Mouse (Mus musculus) forebrain, postnatal 0 days (tissue): ENCODE measurements at regions not wholly inside any gene's neighbourhood (a gene's known extent, or its start where the extent isn't known, plus 50 kb on each side); places are given as distances from the start of the nearest gene placed in this dataset.

Experiments used
- ATAC-seq: fragments of 200-750 bp; cut with Nextera tagmentation; 2 replicates; pipeline ENCODE4 v1.8.0; 2017; ENCODE audit warnings: mild to moderate bottlenecking, moderate library complexity
- DNase-seq: peaks from one replicate; pipeline ENCODE4 v3.0.0-alpha.2; 2015
- H3K27ac ChIP-seq: fragments of 300-500 bp; sonication (generic); 2 replicates; pipeline ENCODE4 v1.5.1; 2014; ENCODE audit warnings: low read depth, mild to moderate bottlenecking, antibody characterized with exemption, low read length, moderate library complexity, mixed read lengths
- H3K27me3 ChIP-seq: fragments of 300-500 bp; sonication (generic); 2 replicates; pipeline ENCODE4 v1.6.1; 2014; ENCODE audit warnings: mild to moderate bottlenecking, low read length, mixed read lengths; ENCODE audit not compliant: insufficient read depth
- H3K36me3 ChIP-seq: fragments of 300-500 bp; sonication (generic); 2 replicates; pipeline ENCODE4 v1.6.1; 2014; ENCODE audit warnings: mild to moderate bottlenecking, moderate library complexity; ENCODE audit not compliant: insufficient read depth
- H3K4me1 ChIP-seq: fragments of 300-500 bp; sonication (generic); 2 replicates; pipeline ENCODE4 v1.6.1; 2014; ENCODE audit warnings: antibody characterized with exemption; ENCODE audit not compliant: insufficient read depth
- H3K4me2 ChIP-seq: fragments of 300-500 bp; sonication (generic); 2 replicates; pipeline ENCODE4 v1.6.1; 2014; ENCODE audit warnings: low read depth, mild to moderate bottlenecking, moderate library complexity
- H3K4me3 ChIP-seq: fragments of 300-500 bp; sonication (generic); 2 replicates; pipeline ENCODE4 v1.5.1; 2014; ENCODE audit warnings: low read depth, low read length, mixed read lengths
- H3K9ac ChIP-seq: fragments of 300-500 bp; sonication (generic); 2 replicates; pipeline ENCODE4 v1.6.1; 2014; ENCODE audit warnings: mild to moderate bottlenecking
- H3K9me3 ChIP-seq: fragments of 300-500 bp; sonication (generic); 2 replicates; pipeline ENCODE4 v1.6.1; 2016; ENCODE audit warnings: low read length
- CTCF ChIP-seq: sonication (generic); IDR thresholded peaks from 2 replicates; pipeline ENCODE4 v1.5.1; 2016; ENCODE audit warnings: antibody characterized with exemption, control low read depth, low read depth
- WGBS: fragments of 180-500 bp; shearing (Covaris S2); extraction: QIAGEN DNeasy Blood & Tissue Kit; methylation state at CpG from one replicate; pipeline ENCODE4 v1.1.7; 2014; 5-methylcytosine and 5-hydroxymethylcytosine counted together

GRCm38 (mm10) chr1:97555565-97555955 lies 106.3 kb downstream of the D1Ertd622e start:
- H3K27me3 ChIP-seq: no peaks in the 10 kb centered on the region
- no peak for TF ChIP-seq CTCF
- no peak for ATAC-seq
- H3K9me3 ChIP-seq: no peaks in the 10 kb centered on the region
- 95% methylated on average over 1 of the region's 1 CpGs for WGBS
- no peak overlapping the region for H3K9ac ChIP-seq
- H3K4me3 ChIP-seq: no peak overlapping the region
- H3K36me3 ChIP-seq: no peaks in the 10 kb centered on the region
- H3K27ac ChIP-seq: no peak overlapping the region
- DNase-seq: no peak
- H3K4me1 ChIP-seq: 0 out of 2 replicates have a peak, but pooled peaks cover 13% of the 10 kb centered on the region
- no peak overlapping the region for H3K4me2 ChIP-seq

- Histone ChIP-seq H3K27me3 (no peaks in the 10 kb centered on the region), H3K27ac (no peak overlapping the region), H3K36me3 (no peaks in the 10 kb centered on the region), H3K9ac (no peak overlapping the region), H3K4me1 (0 out of 2 replicates have a peak, but pooled peaks cover 13% of the 10 kb centered on the region), H3K9me3 (no peaks in the 10 kb centered on the region), H3K4me3 (no peak overlapping the region), H3K4me2 (no peak overlapping the region)
- ATAC-seq (peak; percentile 62), DNase-seq (peak; percentile 46)
- TF ChIP-seq CTCF: no peak
- WGBS: 42% methylated on average over 6 of the region's 6 CpGs
Measured at GRCm38 (mm10) chr1:97554936-97555564, 106.8 kb downstream of the D1Ertd622e start.

- no peak overlapping the region for H3K4me3 ChIP-seq
- H3K9ac ChIP-seq: no peak overlapping the region
- DNase-seq: peak; percentile 32
- 66% methylated on average over 8 of the region's 8 CpGs for WGBS
- H3K4me2 ChIP-seq: no peak overlapping the region
- H3K27me3 ChIP-seq: no peaks in the 10 kb centered on the region
- H3K4me1 ChIP-seq: 0 out of 2 replicates have a peak, but pooled peaks cover 13% of the 10 kb centered on the region
- TF ChIP-seq CTCF: no peak
- H3K9me3 ChIP-seq: no peaks in the 10 kb centered on the region
- no peaks in the 10 kb centered on the region for H3K36me3 ChIP-seq
- H3K27ac ChIP-seq: no peak overlapping the region
- ATAC-seq: peak; percentile 93
Measured at GRCm38 (mm10) chr1:97553485-97554474, 108.1 kb downstream of the D1Ertd622e start.

DNA sequence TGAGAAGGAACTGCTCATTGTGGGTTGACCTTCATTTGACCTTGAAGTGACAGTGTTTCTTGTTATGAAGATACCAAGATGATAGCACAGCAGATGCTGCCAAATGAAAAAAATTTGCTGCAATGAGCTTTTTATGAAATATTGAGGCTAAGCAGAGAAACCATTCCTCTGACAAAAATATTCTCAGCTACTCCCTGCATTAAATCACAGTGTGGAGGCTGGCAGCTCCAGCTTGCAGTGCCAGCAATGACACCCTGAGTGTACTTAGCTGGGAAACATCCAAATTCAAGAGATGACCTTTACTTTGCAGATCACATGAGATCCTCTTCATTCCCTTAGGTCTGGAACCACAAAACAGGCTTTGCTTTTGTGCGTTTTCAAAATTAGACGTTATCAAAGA lies 109.0 kb downstream of the D1Ertd622e start:
- no peak overlapping the region for H3K4me3 ChIP-seq
- H3K4me2 ChIP-seq: no peak overlapping the region
- ATAC-seq (peak; percentile 42), DNase-seq (peak; percentile 13)
- 80% methylated on average over 2 of the region's 2 CpGs for WGBS
- H3K27ac ChIP-seq: no peak overlapping the region
- H3K36me3 ChIP-seq: no peaks in the 10 kb centered on the region
- H3K27me3 ChIP-seq: no peaks in the 10 kb centered on the region
- no peak for TF ChIP-seq CTCF
- H3K9me3 ChIP-seq: no peaks in the 10 kb centered on the region
- 0 out of 2 replicates have a peak, but pooled peaks cover 13% of the 10 kb centered on the region for H3K4me1 ChIP-seq
- H3K9ac ChIP-seq: no peak overlapping the region

DNA sequence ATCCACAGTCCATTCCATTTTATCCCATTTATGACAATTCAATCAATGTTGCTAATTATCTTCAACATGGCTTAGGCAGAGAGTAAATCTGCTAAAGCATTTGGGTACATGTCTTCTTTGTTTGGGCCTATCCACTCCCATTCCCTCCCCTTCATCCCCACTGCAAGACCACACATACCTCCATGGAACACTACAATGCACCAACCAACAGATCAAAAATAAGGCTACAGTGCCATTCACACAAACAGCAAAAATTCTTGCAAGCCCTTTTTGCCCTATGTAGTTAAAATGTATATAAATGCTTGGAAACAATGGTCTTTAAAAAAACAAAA lies 120.7 kb downstream of the D1Ertd622e start:
- no peak overlapping the region for H3K27ac ChIP-seq
- DNase-seq: no peak
- no peak for ATAC-seq

GRCm38 (mm10) chr1:97540291-97541161 lies 121.3 kb downstream of the D1Ertd622e start:
- DNase-seq: peak; percentile 39
- no peaks in the 10 kb centered on the region for H3K27me3 ChIP-seq
- H3K27ac ChIP-seq: no peak overlapping the region
- 6% methylated on average over 16 of the region's 16 CpGs for WGBS
- H3K4me2 ChIP-seq: no peak overlapping the region
- H3K4me3 ChIP-seq: no peak overlapping the region
- TF ChIP-seq CTCF: no peak
- H3K36me3 ChIP-seq: no peaks in the 10 kb centered on the region
- no peaks in the 10 kb centered on the region for H3K4me1 ChIP-seq
- ATAC-seq: peak; percentile 89
- no peak overlapping the region for H3K9ac ChIP-seq
- H3K9me3 ChIP-seq: no peaks in the 10 kb centered on the region

More for the DNA sequence above, 120.7 kb downstream of the D1Ertd622e start:
- Histone ChIP-seq H3K4me3 (no peak overlapping the region), H3K9me3 (no peaks in the 10 kb centered on the region), H3K36me3 (no peaks in the 10 kb centered on the region), H3K27me3 (no peaks in the 10 kb centered on the region), H3K4me1 (no peaks in the 10 kb centered on the region), H3K4me2 (no peak overlapping the region), H3K9ac (no peak overlapping the region)
- no peak for TF ChIP-seq CTCF
